In the genomic region with DNA sequence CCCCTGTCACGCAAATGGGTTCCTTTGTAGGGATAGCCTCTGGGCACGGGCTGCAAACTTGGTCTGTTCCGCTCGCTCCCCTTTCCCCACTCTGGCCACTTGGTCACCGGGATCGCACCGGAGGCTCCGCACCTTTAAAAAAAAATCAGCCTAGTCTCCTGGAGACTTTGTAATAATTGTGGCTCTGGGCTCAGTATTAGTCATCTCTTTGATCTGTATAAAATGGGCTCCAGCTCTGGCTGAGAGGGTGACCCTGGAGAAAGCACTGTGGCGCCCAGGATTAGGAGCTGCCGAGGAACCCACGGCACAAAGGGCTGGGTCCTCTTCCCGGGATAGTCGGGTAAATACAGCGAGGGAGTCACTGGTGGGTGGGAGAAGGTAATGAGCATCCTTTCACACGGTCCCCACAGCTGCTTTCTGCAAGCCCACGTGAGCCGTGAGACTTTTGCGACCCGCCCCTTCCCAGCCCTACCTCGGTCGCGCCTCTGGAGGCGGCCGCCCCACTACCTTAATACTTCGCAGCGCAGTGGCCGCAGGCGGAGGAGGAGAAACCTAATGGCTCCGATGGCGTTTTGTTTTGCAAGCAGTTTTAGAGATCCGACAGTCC, we compare ENCODE assay signal across 8 mouse cellular contexts. TPM values are rescaled to one million over a fixed set of nuclear protein-coding genes. Genes with fewer than 3 reads are reported as not detected.
DNase-seq lines count a peak whose midpoint lies in the region; ATAC-seq and TF ChIP-seq lines count a peak whose summit lies in the region.

No protein-coding gene starts in this region.

- TF ChIP-seq EP300 in liver, postnatal 0 days (IDR thresholded peaks at IDR 0.05; ENCODE audit: low read depth), result no peak

- under 1% methylated on average over 31 of the region's 31 CpGs for WGBS in forebrain, embryonic 14.5 days
- WGBS in intestine, embryonic 15.5 days, result 1% methylated on average over 31 of the region's 31 CpGs
- WGBS in liver, postnatal 0 days (ENCODE audit: insufficient replicate concordance), result 2% methylated on average over 31 of the region's 31 CpGs
- 1% methylated on average over 31 of the region's 31 CpGs for WGBS in neural tube, embryonic 13.5 days

- H3K9ac ChIP-seq in forebrain, embryonic 14.5 days (ENCODE audit: low read length), result 0 out of 2 replicates have a peak overlapping the region, but pooled peaks have one; percentile 8
- H3K9ac ChIP-seq in intestine, embryonic 15.5 days, result peak overlapping the region; percentile 68
- peak overlapping the region; percentile 58 for H3K9ac ChIP-seq in liver, postnatal 0 days (replicated peaks)
- H3K9ac ChIP-seq in neural tube, embryonic 13.5 days, result no peak overlapping the region

- H3K27me3 ChIP-seq in forebrain, embryonic 14.5 days (replicated peaks; ENCODE audit: control insufficient read depth, insufficient read depth, low read length), result peaks cover 47% of the 10 kb centered on the region
- H3K27me3 ChIP-seq in intestine, embryonic 15.5 days (replicated peaks), result peaks cover 3% of the 10 kb centered on the region; the same call in 1 of the 2 replicates
- peaks cover 25% of the 10 kb centered on the region for H3K27me3 ChIP-seq in liver, postnatal 0 days (ENCODE audit: insufficient read depth, low read length)
- peaks cover 94% of the 10 kb centered on the region for H3K27me3 ChIP-seq in neural tube, embryonic 13.5 days

- no peaks in the 10 kb centered on the region for H3K36me3 ChIP-seq in forebrain, embryonic 14.5 days (ENCODE audit: control insufficient read depth, insufficient read depth, low read length)
- H3K36me3 ChIP-seq in intestine, embryonic 15.5 days, result no peaks in the 10 kb centered on the region
- H3K36me3 ChIP-seq in liver, postnatal 0 days (replicated peaks; ENCODE audit: insufficient read depth, low read length), result no peaks in the 10 kb centered on the region
- no peaks in the 10 kb centered on the region for H3K36me3 ChIP-seq in neural tube, embryonic 13.5 days

- no peak; the same call in 1 of the 2 replicates for ATAC-seq in forebrain, embryonic 14.5 days
- ATAC-seq in intestine, embryonic 15.5 days, result peak; percentile 57
- no peak for ATAC-seq in liver, postnatal 0 days
- ATAC-seq in neural tube, embryonic 13.5 days (ENCODE audit: low read depth), result peak; percentile 41; the same call in 1 of the 2 replicates

- H3K4me3 ChIP-seq in forebrain, embryonic 14.5 days (ENCODE audit: low read depth, low read length), result peak overlapping the region; percentile 20
- peak overlapping the region; percentile 55 for H3K4me3 ChIP-seq in intestine, embryonic 15.5 days (replicated peaks)
- H3K4me3 ChIP-seq in liver, postnatal 0 days (ENCODE audit: low read depth, low read length), result peak overlapping the region; percentile 56
- H3K4me3 ChIP-seq in neural tube, embryonic 13.5 days, result peak overlapping the region; percentile 40

- H3K4me2 ChIP-seq in forebrain, embryonic 14.5 days (ENCODE audit: low read length), result peak overlapping the region; percentile 65
- peak overlapping the region; percentile 89 for H3K4me2 ChIP-seq in intestine, embryonic 15.5 days (replicated peaks)
- H3K4me2 ChIP-seq in liver, postnatal 0 days (ENCODE audit: low read depth, low read length), result peak overlapping the region; percentile 80
- H3K4me2 ChIP-seq in neural tube, embryonic 13.5 days, result peak overlapping the region; percentile 68

- no peak for TF ChIP-seq CTCF in liver, postnatal 0 days (IDR thresholded peaks at IDR 0.05; ENCODE audit: low read depth)

- no peaks in the 10 kb centered on the region for H3K9me3 ChIP-seq in forebrain, embryonic 14.5 days (replicated peaks; ENCODE audit: control insufficient read depth, low read length)
- no peaks in the 10 kb centered on the region for H3K9me3 ChIP-seq in intestine, embryonic 15.5 days
- H3K9me3 ChIP-seq in liver, postnatal 0 days (ENCODE audit: low read length), result no peaks in the 10 kb centered on the region
- no peaks in the 10 kb centered on the region for H3K9me3 ChIP-seq in neural tube, embryonic 13.5 days

- DNase-seq in thymus, postnatal 14 days, result peak; percentile 4
- no peak for DNase-seq in thymus, postnatal 25 days
- DNase-seq in forebrain, embryonic 14.5 days (ENCODE audit: low spot score), result peak; percentile 45
- peak; percentile 44 for DNase-seq in liver, postnatal 0 days
- no peak for DNase-seq in spleen, adult 12 weeks (ENCODE audit: low spot score)
- no peak for DNase-seq in right cerebral cortex, postnatal 14 days

- peaks cover 7% of the 10 kb centered on the region; the same call in 1 of the 2 replicates for H3K4me1 ChIP-seq in forebrain, embryonic 14.5 days (ENCODE audit: control insufficient read depth, insufficient read depth, low read length)
- peaks cover 14% of the 10 kb centered on the region for H3K4me1 ChIP-seq in intestine, embryonic 15.5 days (replicated peaks)
- H3K4me1 ChIP-seq in liver, postnatal 0 days (ENCODE audit: insufficient read depth), result peaks cover 13% of the 10 kb centered on the region
- H3K4me1 ChIP-seq in neural tube, embryonic 13.5 days (replicated peaks), result peaks cover 21% of the 10 kb centered on the region

- H3K27ac ChIP-seq in forebrain, embryonic 14.5 days (ENCODE audit: low read depth, low read length), result no peak overlapping the region
- peak overlapping the region; percentile 84; the same call in 1 of the 2 replicates for H3K27ac ChIP-seq in intestine, embryonic 15.5 days
- peak overlapping the region; percentile 84; the same call in 1 of the 2 replicates for H3K27ac ChIP-seq in liver, postnatal 0 days (ENCODE audit: low read depth)
- no peak overlapping the region for H3K27ac ChIP-seq in neural tube, embryonic 13.5 days (replicated peaks)

RNA-seq across cellular contexts. Expression of a gene that starts 1.4 kb away (rescaled TPM):
- polyA plus RNA-seq in forebrain, embryonic 14.5 days (2014; fragmentation: Nextera tagmentation; extraction: Ambion mirVana), result 0.20 and 0.27 TPM in 2 replicates
- 8.6 and 9.1 TPM in 2 replicates for polyA plus RNA-seq in intestine, embryonic 15.5 days (2015; fragmentation: Nextera tagmentation; extraction: Ambion mirVana)
- 1.9 TPM in 2 replicates for polyA plus RNA-seq in liver, postnatal 0 days (2015; fragmentation: Nextera tagmentation; extraction: Ambion mirVana)
- 0.15 and 0.22 TPM in 2 replicates for polyA plus RNA-seq in neural tube, embryonic 13.5 days (2015; fragmentation: Nextera tagmentation; extraction: Ambion mirVana)

RNA-seq across cellular contexts. Expression of a gene that starts 52.2 kb away (rescaled TPM):
- 24.5 and 29.4 TPM in 2 replicates for polyA plus RNA-seq in forebrain, embryonic 14.5 days (2014; fragmentation: Nextera tagmentation; extraction: Ambion mirVana)
- 35.2 and 36.4 TPM in 2 replicates for polyA plus RNA-seq in intestine, embryonic 15.5 days (2015; fragmentation: Nextera tagmentation; extraction: Ambion mirVana)
- polyA plus RNA-seq in liver, postnatal 0 days (2015; fragmentation: Nextera tagmentation; extraction: Ambion mirVana), result 12.1 TPM in 2 replicates
- polyA plus RNA-seq in neural tube, embryonic 13.5 days (2015; fragmentation: Nextera tagmentation; extraction: Ambion mirVana), result 27.8 and 33.8 TPM in 2 replicates

Comparison
In these comparisons a context has a peak if more than half of its experiments do, and no peak if none do; other contexts are left out.
1. DNase-seq: peak in thymus, postnatal 14 days (single experiment), forebrain, embryonic 14.5 days (single experiment) and liver, postnatal 0 days (single experiment); none in thymus, postnatal 25 days (single experiment), spleen, adult 12 weeks (single experiment) and right cerebral cortex, postnatal 14 days (single experiment).
2. ATAC-seq: peak in intestine, embryonic 15.5 days (single experiment) and neural tube, embryonic 13.5 days (single experiment); none in forebrain, embryonic 14.5 days (single experiment) and liver, postnatal 0 days (single experiment).
3. H3K27ac ChIP-seq: peak in intestine, embryonic 15.5 days (single experiment) and liver, postnatal 0 days (single experiment); none in forebrain, embryonic 14.5 days (single experiment) and neural tube, embryonic 13.5 days (single experiment).
4. Peak in every context shown above with its lines, with median percentiles within 50 percentile points of each other: H3K4me2 ChIP-seq and H3K4me3 ChIP-seq.